Mouse (Mus musculus): ENCODE results near the gene Rnf128. TPM values are rescaled to one million over a fixed set of nuclear protein-coding genes. Genes with fewer than 3 reads are reported as not detected.

Gene Rnf128
- polyA plus RNA-seq, 1 experiment from 2014 or later = 34.3 TPM

GRCm38 (mm10) chrX:139634758-139635157, 71.6 kb downstream of the Rnf128 start:
- no peak for ATAC-seq (ENCODE audit: insufficient number of reproducible peaks, insufficient read depth, low FRiP score, low read depth)
- Histone ChIP-seq H3K36me3 (ENCODE audit: control insufficient read depth, insufficient read depth, low read length) (no peaks in the 10 kb centered on the region), H3K4me1 (ENCODE audit: control insufficient read depth in 2 of 2, insufficient read depth in 2 of 2, low read length in 2 of 2) (no peaks in the 10 kb centered on the region), H3K4me2 (ENCODE audit: low read length) (no peak overlapping the region), H3K9ac (ENCODE audit: low read length) (no peak overlapping the region), H3K4me3 (ENCODE audit: control insufficient read depth in 1 of 2, insufficient read depth in 1 of 2, low read depth in 1 of 2, low read length in 2 of 2) (no peak overlapping the region), H3K9me3 (ENCODE audit: control insufficient read depth, low read length) (no peaks in the 10 kb centered on the region), H3K27me3 (ENCODE audit: control insufficient read depth, insufficient read depth, low read length) (no peaks in the 10 kb centered on the region), H3K27ac (replicated peaks in 1 of 2; ENCODE audit: control insufficient read depth in 1 of 2, insufficient read depth in 1 of 2, low read depth in 2 of 2, low read length in 2 of 2) (no peak overlapping the region)
- 70% methylated on average over 4 of the region's 4 CpGs for WGBS

- Histone ChIP-seq H3K9me3 (ENCODE audit: control insufficient read depth, low read length) (no peaks in the 10 kb centered on the region), H3K4me3 (ENCODE audit: control insufficient read depth in 1 of 2, insufficient read depth in 1 of 2, low read depth in 1 of 2, low read length in 2 of 2) (no peak overlapping the region), H3K4me1 (ENCODE audit: control insufficient read depth in 2 of 2, insufficient read depth in 2 of 2, low read length in 2 of 2) (no peaks in the 10 kb centered on the region), H3K27me3 (ENCODE audit: control insufficient read depth, insufficient read depth, low read length) (no peaks in the 10 kb centered on the region), H3K27ac (replicated peaks in 1 of 2; ENCODE audit: control insufficient read depth in 1 of 2, insufficient read depth in 1 of 2, low read depth in 2 of 2, low read length in 2 of 2) (no peak overlapping the region), H3K4me2 (ENCODE audit: low read length) (no peak overlapping the region), H3K36me3 (ENCODE audit: control insufficient read depth, insufficient read depth, low read length) (no peaks in the 10 kb centered on the region), H3K9ac (ENCODE audit: low read length) (no peak overlapping the region)
- ATAC-seq (ENCODE audit: insufficient number of reproducible peaks, insufficient read depth, low FRiP score, low read depth) = no peak
- WGBS = 25% methylated on average over 2 of the region's 2 CpGs
Measured at GRCm38 (mm10) chrX:139639744-139640143, 76.6 kb downstream of the Rnf128 start.

DNA sequence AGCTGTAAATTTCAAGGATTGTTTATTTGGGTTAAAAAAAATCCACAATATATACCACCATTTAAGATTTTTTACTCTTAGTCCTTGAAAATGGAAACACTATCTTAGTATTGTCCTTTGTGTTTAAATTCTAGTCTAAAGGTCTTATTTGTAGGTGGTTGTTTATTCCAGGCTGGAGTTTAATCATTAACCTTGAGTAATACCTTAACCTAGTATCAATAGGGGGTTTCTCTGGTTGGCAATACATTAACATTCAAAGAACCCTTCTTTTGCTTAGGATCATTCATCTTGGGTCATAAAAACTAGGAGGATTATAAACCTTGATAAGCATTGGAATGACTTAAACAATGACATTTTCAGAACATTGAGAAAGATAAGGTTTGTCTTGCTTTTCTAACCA, 77.3 kb downstream of the Rnf128 start:
- no peaks in the 10 kb centered on the region for H3K27me3 ChIP-seq (ENCODE audit: control insufficient read depth, insufficient read depth, low read length)
- H3K27ac ChIP-seq (replicated peaks in 1 of 2; ENCODE audit: control insufficient read depth in 1 of 2, insufficient read depth in 1 of 2, low read depth in 2 of 2, low read length in 2 of 2) = no peak overlapping the region
- H3K4me1 ChIP-seq (ENCODE audit: control insufficient read depth in 2 of 2, insufficient read depth in 2 of 2, low read length in 2 of 2) = no peaks in the 10 kb centered on the region
- no peak overlapping the region for H3K9ac ChIP-seq (ENCODE audit: low read length)
- no peaks in the 10 kb centered on the region for H3K9me3 ChIP-seq (ENCODE audit: control insufficient read depth, low read length)
- H3K36me3 ChIP-seq (ENCODE audit: control insufficient read depth, insufficient read depth, low read length) = no peaks in the 10 kb centered on the region
- H3K4me2 ChIP-seq (ENCODE audit: low read length) = no peak overlapping the region
- no peak overlapping the region for H3K4me3 ChIP-seq (ENCODE audit: control insufficient read depth in 1 of 2, insufficient read depth in 1 of 2, low read depth in 1 of 2, low read length in 2 of 2)
- ATAC-seq (ENCODE audit: insufficient number of reproducible peaks, insufficient read depth, low FRiP score, low read depth) = no peak

DNA sequence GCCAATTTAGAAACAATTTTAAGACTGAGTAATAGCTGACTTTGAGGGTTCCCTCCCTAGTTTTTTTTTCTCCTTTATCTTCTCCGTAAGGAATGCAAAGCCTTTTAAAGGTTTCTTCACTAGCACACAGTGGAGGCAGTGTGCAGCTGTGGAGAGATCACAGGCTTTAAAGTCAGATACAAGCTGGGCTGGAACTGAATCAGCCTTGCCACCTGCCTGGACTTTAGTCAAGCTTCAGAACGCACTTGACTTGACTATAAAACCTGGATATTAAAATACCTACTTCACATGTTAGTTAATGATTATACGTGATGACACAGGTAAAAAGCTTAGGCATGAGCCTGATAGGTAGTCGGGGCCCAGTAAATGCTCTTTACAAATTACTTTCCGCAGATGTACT, 89.1 kb downstream of the Rnf128 start:
- Histone ChIP-seq H3K9me3 (ENCODE audit: control insufficient read depth, low read length) (no peaks in the 10 kb centered on the region), H3K4me1 (ENCODE audit: control insufficient read depth in 2 of 2, insufficient read depth in 2 of 2, low read length in 2 of 2) (0 out of 4 replicates have a peak, but pooled peaks cover 0 to 4% of the 10 kb centered on the region in 2 experiments), H3K36me3 (ENCODE audit: control insufficient read depth, insufficient read depth, low read length) (no peaks in the 10 kb centered on the region), H3K27ac (replicated peaks in 1 of 2; ENCODE audit: control insufficient read depth in 1 of 2, insufficient read depth in 1 of 2, low read depth in 2 of 2, low read length in 2 of 2) (no peak overlapping the region), H3K27me3 (ENCODE audit: control insufficient read depth, insufficient read depth, low read length) (no peaks in the 10 kb centered on the region), H3K4me3 (ENCODE audit: control insufficient read depth in 1 of 2, insufficient read depth in 1 of 2, low read depth in 1 of 2, low read length in 2 of 2) (no peak overlapping the region), H3K9ac (ENCODE audit: low read length) (no peak overlapping the region), H3K4me2 (ENCODE audit: low read length) (no peak overlapping the region)
- no peak for ATAC-seq (ENCODE audit: insufficient number of reproducible peaks, insufficient read depth, low FRiP score, low read depth)
- 62% methylated on average over 5 of the region's 5 CpGs for WGBS

DNA sequence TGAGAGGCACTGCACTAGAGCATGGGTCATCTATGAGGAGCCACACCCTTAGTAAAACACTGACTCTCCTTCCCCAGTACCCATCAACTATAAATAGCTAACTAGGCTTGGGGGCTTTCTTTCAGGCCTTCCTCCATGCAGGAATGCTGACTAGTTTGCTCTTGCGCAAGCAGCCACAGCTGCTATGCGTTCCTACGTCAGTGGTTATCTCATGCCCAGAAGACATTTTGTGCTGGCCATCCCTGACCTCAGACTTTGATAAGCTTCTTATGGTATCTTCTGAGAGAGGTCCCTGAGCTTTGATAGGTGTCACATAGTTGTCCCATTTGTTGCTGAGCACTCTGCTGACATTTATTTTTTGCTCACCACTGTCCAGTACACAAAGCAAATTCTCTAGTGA, 90.2 kb downstream of the Rnf128 start:
- 61% methylated on average over 3 of the region's 3 CpGs for WGBS
- H3K27me3 ChIP-seq (ENCODE audit: control insufficient read depth, insufficient read depth, low read length) = no peaks in the 10 kb centered on the region
- H3K4me2 ChIP-seq (ENCODE audit: low read length) = no peak overlapping the region
- H3K36me3 ChIP-seq (ENCODE audit: control insufficient read depth, insufficient read depth, low read length) = no peaks in the 10 kb centered on the region
- no peaks in the 10 kb centered on the region for H3K9me3 ChIP-seq (ENCODE audit: control insufficient read depth, low read length)
- H3K9ac ChIP-seq (ENCODE audit: low read length) = no peak overlapping the region
- no peak overlapping the region for H3K27ac ChIP-seq (replicated peaks in 1 of 2; ENCODE audit: control insufficient read depth in 1 of 2, insufficient read depth in 1 of 2, low read depth in 2 of 2, low read length in 2 of 2)
- no peak overlapping the region for H3K4me3 ChIP-seq (ENCODE audit: control insufficient read depth in 1 of 2, insufficient read depth in 1 of 2, low read depth in 1 of 2, low read length in 2 of 2)
- H3K4me1 ChIP-seq (ENCODE audit: control insufficient read depth in 2 of 2, insufficient read depth in 2 of 2, low read length in 2 of 2) = 0 out of 4 replicates have a peak, but pooled peaks cover 0 to 4% of the 10 kb centered on the region in 2 experiments
- no peak for ATAC-seq (ENCODE audit: insufficient number of reproducible peaks, insufficient read depth, low FRiP score, low read depth)

DNA sequence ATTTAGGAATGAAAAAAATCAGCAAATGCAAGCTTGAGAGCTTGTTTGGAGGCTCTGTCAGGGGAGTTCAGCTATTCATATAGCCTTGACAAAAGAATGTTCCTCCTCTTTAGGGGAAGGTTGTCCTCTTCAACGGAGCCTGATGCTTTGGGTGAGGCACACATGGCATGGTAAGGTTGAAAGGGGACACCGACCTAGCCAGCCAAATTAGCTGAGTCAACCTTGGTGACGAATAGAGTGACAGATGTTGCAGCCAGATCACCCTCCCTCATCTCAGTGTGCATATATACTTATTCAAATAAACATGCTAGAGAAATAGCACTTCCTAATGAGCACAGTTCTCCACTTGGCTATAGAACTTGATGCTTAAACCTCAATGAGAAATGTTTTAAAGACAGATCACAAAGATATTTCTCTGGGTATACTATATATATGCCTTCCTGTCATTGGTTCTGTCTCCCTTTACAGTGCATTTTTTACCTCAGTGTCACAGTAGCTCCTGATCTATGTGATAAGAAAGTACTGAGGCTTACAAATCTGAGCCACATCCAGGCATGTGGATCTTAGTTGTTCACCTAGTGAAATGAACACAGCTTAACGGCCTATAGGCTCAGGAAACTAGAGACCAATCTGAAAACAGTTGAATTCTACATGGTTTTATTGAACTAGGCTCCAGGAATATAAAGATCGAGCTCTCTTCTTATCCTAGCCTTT, 91.4 kb downstream of the Rnf128 start:
- Histone ChIP-seq H3K36me3 (ENCODE audit: control insufficient read depth, insufficient read depth, low read length) (no peaks in the 10 kb centered on the region), H3K9me3 (ENCODE audit: control insufficient read depth, low read length) (no peaks in the 10 kb centered on the region), H3K4me1 (ENCODE audit: control insufficient read depth in 2 of 2, insufficient read depth in 2 of 2, low read length in 2 of 2) (0 out of 4 replicates have a peak, but pooled peaks cover 0 to 4% of the 10 kb centered on the region in 2 experiments), H3K9ac (ENCODE audit: low read length) (no peak overlapping the region), H3K27ac (replicated peaks in 1 of 2; ENCODE audit: control insufficient read depth in 1 of 2, insufficient read depth in 1 of 2, low read depth in 2 of 2, low read length in 2 of 2) (no peak overlapping the region), H3K4me3 (ENCODE audit: control insufficient read depth in 1 of 2, insufficient read depth in 1 of 2, low read depth in 1 of 2, low read length in 2 of 2) (no peak overlapping the region), H3K27me3 (ENCODE audit: control insufficient read depth, insufficient read depth, low read length) (no peaks in the 10 kb centered on the region), H3K4me2 (ENCODE audit: low read length) (no peak overlapping the region)
- 66% methylated on average over 5 of the region's 5 CpGs for WGBS
- no peak for ATAC-seq (ENCODE audit: insufficient number of reproducible peaks, insufficient read depth, low FRiP score, low read depth)

DNA sequence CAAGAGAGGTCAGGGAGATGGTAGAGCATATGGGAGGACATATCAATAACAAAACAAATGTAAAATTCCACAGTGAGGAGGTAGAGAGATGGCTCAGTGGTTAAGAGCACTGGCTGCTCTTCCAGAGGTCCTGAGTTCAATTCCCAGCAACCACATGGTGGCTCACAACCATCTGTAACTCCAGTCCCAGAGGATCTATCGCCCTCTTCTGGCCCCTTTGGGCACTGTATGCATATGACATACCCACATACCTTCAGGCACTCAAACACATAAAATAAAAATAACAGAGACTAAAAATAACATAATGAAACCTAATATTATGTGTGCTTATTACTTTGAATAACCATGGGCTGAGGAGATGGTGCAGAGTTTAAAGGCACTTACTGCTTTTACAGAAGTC, 99.0 kb downstream of the Rnf128 start:
- WGBS = 27% methylated on average over 1 of the region's 1 CpGs
- no peaks in the 10 kb centered on the region for H3K9me3 ChIP-seq (ENCODE audit: control insufficient read depth, low read length)
- H3K36me3 ChIP-seq (ENCODE audit: control insufficient read depth, insufficient read depth, low read length) = no peaks in the 10 kb centered on the region
- no peak overlapping the region for H3K4me2 ChIP-seq (ENCODE audit: low read length)
- no peaks in the 10 kb centered on the region for H3K27me3 ChIP-seq (ENCODE audit: control insufficient read depth, insufficient read depth, low read length)
- no peak overlapping the region for H3K27ac ChIP-seq (replicated peaks in 1 of 2; ENCODE audit: control insufficient read depth in 1 of 2, insufficient read depth in 1 of 2, low read depth in 2 of 2, low read length in 2 of 2)
- H3K4me3 ChIP-seq (ENCODE audit: control insufficient read depth in 1 of 2, insufficient read depth in 1 of 2, low read depth in 1 of 2, low read length in 2 of 2) = no peak overlapping the region
- no peak overlapping the region for H3K9ac ChIP-seq (ENCODE audit: low read length)
- no peaks in the 10 kb centered on the region for H3K4me1 ChIP-seq (ENCODE audit: control insufficient read depth in 2 of 2, insufficient read depth in 2 of 2, low read length in 2 of 2)
- ATAC-seq (ENCODE audit: insufficient number of reproducible peaks, insufficient read depth, low FRiP score, low read depth) = no peak

- H3K4me1 ChIP-seq (ENCODE audit: control insufficient read depth in 2 of 2, insufficient read depth in 2 of 2, low read length in 2 of 2) = no peaks in the 10 kb centered on the region
- no peaks in the 10 kb centered on the region for H3K27me3 ChIP-seq (ENCODE audit: control insufficient read depth, insufficient read depth, low read length)
- ATAC-seq (ENCODE audit: insufficient number of reproducible peaks, insufficient read depth, low FRiP score, low read depth) = no peak
- H3K9ac ChIP-seq (ENCODE audit: low read length) = no peak overlapping the region
- no peaks in the 10 kb centered on the region for H3K36me3 ChIP-seq (ENCODE audit: control insufficient read depth, insufficient read depth, low read length)
- no peaks in the 10 kb centered on the region for H3K9me3 ChIP-seq (ENCODE audit: control insufficient read depth, low read length)
- no peak overlapping the region for H3K4me3 ChIP-seq (ENCODE audit: control insufficient read depth in 1 of 2, insufficient read depth in 1 of 2, low read depth in 1 of 2, low read length in 2 of 2)
- H3K27ac ChIP-seq (replicated peaks in 1 of 2; ENCODE audit: control insufficient read depth in 1 of 2, insufficient read depth in 1 of 2, low read depth in 2 of 2, low read length in 2 of 2) = no peak overlapping the region
- 69% methylated on average over 2 of the region's 2 CpGs for WGBS
- H3K4me2 ChIP-seq (ENCODE audit: low read length) = no peak overlapping the region
Measured at GRCm38 (mm10) chrX:139665829-139666228, 102.7 kb downstream of the Rnf128 start.

All from heart, embryonic 14.5 days (tissue).